Mouse (Mus musculus) naive thymus-derived CD4-positive, alpha-beta T cell, adult 2 months (primary cell): ENCODE data around the gene Psmd13.
A peak's percentile ranks its signal among the peaks of the same experiment; 100 is the strongest.
"Not testable (repeated sequence)": the region's sequence is repeated elsewhere in the genome, so short reads cannot be mapped to it uniquely, and the experiment has no call there.

Experiments used
- DNase-seq: peaks from one replicate; pipeline ENCODE4 v3.0.0-alpha.2; 2011; ENCODE audit warnings: low read depth

Psmd13 gene

DNA sequence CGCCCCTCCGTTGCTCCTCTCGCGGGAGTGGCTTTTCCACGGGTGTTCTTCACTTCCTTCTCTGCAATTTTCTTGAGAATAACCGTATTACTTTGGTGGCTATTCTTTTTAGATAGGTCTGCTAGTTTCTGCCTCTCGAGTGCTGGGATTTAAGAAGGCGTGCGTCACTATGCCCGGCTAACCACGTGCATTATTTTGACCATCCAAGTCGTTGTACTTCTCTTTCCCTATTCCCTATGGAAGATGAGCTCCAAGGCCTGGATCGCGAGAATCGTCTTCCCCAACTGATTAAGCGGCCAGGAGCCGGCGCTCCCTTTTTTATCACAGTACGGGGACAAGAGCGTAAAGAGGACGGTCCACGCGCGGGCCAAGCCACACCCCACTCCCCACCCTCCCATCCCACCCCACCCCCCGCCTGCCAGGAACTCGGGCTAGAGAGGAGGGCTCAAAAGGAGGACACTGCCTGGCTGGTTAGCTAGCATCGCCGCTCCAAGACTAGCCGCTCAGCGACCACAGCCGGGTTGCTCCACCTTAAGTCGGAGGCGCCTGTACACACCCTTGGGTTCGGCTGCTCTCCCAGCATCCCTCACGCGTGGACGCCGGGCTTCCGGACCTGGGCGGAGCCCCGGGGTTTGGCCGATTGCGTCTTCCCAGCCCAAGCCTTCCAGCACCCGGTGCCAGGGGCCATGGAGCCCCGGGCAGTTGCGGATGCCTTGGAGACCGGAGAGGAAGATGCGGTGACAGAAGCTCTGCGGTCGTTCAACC, 24.8 kb upstream of the Psmd13 start, which contains the start of gene Ric8a:
Ric8a (plus strand) TSS at position 173 of the 765 bp plus-strand sequence.
- peak; percentile 82 for DNase-seq

DNA sequence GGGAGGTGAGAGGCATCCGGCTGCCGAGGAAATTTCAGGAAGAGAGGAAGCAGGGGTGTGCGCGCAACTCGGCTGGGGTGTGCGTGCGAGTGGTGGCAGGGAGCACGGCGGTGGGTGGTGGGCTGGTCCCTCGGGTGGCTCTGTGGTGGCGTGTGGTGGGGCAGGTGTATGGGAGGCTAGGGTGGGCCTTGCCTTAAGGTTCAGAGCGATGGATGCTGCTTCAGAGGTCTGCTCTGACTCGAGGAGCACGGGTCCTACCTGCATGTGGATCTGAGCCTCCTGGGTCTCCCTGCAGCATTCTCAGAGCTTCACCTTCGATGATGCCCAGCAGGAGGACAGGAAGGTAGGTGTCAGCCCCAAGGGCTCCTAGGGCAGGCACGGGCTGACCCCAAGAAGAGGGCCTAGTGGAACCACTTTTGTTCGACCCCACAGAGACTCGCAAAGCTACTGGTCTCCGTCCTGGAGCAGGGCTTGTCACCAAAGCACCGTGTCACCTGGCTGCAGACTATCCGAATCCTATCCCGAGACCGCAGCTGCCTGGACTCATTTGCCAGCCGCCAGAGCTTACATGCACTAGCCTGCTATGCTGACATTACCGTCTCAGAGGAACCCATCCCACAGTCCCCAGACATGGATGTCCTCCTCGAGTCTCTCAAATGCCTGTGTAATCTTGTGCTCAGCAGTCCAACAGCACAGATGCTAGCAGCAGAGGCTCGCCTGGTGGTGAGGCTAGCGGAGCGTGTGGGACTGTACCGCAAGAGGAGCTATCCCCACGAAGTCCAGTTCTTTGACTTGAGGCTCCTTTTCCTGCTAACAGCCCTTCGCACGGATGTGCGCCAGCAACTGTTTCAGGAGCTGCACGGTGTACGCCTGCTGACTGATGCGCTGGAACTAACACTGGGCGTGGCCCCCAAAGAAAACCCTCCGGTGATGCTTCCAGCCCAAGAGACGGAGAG, 23.9 kb upstream of the Psmd13 start, which contains the start of gene Bet1l:
Bet1l (minus strand) TSS at position 28 of the 956 bp plus-strand sequence.
- peak; percentile 28 for DNase-seq

GRCm38 (mm10) chr7:140858746-140859145, 23.0 kb upstream of the Psmd13 start:
- no peak for DNase-seq

GRCm38 (mm10) chr7:140859997-140860396, 21.8 kb upstream of the Psmd13 start:
- no peak for DNase-seq

GRCm38 (mm10) chr7:140860728-140861127, 21.0 kb upstream of the Psmd13 start:
- DNase-seq: no peak

- no peak for DNase-seq
Observed at GRCm38 (mm10) chr7:140864761-140865160, 17.0 kb upstream of the Psmd13 start.

DNA sequence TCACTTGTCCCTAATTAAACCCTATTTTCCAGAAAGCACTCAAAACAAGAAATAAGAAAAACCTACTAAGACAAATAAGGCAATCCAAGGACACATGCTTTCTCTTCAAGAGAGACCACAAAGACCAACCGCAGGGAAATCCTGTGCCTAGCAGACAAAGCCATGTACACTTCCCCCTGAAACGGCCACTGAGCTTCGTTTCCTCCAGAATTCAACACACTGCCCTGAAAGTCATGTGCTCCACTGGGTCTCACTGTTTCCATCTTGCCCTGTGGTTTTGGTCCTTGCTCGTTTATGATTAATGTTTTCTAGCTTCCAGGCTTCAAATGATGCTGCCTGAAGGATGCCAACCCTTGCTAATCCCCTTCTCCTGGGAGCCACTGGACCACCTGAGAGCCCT, 7.5 kb upstream of the Psmd13 start:
- no peak for DNase-seq

GRCm38 (mm10) chr7:140877364-140877763, 4.4 kb upstream of the Psmd13 start:
- no peak for DNase-seq

DNA sequence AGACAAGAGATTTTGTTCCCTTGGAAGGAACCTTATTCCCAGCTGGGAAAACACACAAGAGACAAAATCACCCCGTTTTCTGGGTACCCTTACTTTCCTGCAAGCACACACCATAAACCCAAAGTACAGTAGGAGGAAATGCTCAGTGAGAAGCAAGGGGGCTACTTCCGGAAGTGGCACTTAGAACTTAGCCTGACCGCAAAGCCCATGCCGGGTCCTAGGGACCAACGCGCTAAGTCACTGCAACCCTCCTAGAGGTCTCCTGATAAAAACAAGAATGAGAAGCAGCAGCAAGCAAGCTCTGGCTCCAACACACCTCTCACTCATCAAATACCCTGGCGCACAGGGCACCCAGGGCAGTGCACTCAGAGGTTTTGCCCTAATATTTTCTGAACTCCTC, 2.4 kb upstream of the Psmd13 start:
- DNase-seq: no peak

- DNase-seq: no peak
Observed at GRCm38 (mm10) chr7:140880419-140880818, 1.3 kb upstream of the Psmd13 start.

- DNase-seq: no peak
Observed at GRCm38 (mm10) chr7:140880865-140881515, 778 bp upstream of the Psmd13 start.

GRCm38 (mm10) chr7:140882469-140882803, 668 bp downstream of the Psmd13 start:
- DNase-seq: no peak

DNA sequence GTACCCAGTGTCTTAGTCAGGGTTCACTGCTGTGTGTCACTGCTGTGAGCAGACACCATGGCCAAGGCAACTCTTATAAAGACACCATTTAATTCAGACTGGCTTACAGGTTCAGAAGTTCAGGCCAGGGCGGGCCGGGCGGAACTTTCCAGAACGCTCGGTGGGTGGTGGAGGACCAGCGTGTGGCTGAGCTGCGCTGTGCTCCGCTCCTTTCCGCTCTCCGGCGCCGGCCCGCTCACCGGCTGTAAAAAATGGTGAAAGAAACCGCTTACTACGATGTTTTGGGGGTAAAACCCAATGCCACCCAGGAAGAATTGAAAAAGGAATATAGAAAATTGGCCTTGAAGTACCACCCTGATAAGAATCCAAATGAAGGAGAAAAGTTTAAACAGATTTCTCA, 8.9 kb downstream of the Psmd13 start:
- DNase-seq: not testable (repeated sequence)

DNA sequence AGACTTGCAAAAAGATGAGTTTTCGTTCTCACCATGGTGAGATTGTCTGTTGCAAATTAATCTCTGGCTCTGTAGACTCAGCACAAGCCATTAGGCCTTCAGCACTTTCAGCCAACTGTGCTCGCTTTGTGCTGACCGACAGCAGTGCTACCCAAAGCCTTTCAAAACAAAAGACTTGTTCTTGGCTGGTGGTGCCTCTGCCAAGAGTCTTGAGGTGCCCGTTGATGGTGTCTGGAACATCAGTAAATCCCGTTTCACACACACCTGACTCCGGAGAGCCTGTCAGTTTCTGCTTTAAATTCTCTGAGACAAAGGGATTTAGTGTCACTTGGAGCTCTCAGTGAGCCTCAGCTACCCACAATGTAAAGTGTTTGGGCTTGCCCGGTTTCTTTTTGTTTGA, 12.3 kb downstream of the Psmd13 start:
- DNase-seq: no peak

GRCm38 (mm10) chr7:140894611-140895010, 12.8 kb downstream of the Psmd13 start:
- no peak for DNase-seq

GRCm38 (mm10) chr7:140897863-140898262, 16.1 kb downstream of the Psmd13 start:
- no peak for DNase-seq

- no peak for DNase-seq
Observed at GRCm38 (mm10) chr7:140899121-140899520, 17.4 kb downstream of the Psmd13 start.

GRCm38 (mm10) chr7:140900220-140900619, 18.5 kb downstream of the Psmd13 start, which contains the start of gene Cox8b:
TSS of gene Cox8b (minus strand) at chr7:140900446.
- DNase-seq: no peak

- no peak for DNase-seq
Observed at GRCm38 (mm10) chr7:140902036-140902875, 20.5 kb downstream of the Psmd13 start.

GRCm38 (mm10) chr7:140903212-140903611, 21.4 kb downstream of the Psmd13 start:
- peak; percentile 78 for DNase-seq

- DNase-seq: no peak
Observed at GRCm38 (mm10) chr7:140905642-140906081, 23.9 kb downstream of the Psmd13 start.
